ENCODE assay signal across 17 mouse cellular contexts in genomic region chr10:100746151-100746550, GRCm38 (mm10).
"Had no signal": no experiment of that assay in that cellular context is flagged by ENCODE, and none has a peak within 500 bp of the region (broad histone marks: within the 10 kb centered on the region; RNA-seq: fewer than 3 reads in every experiment).

No protein-coding gene starts in this region.

- H3K27me3 ChIP-seq: limb, embryonic 13.5 days; liver, embryonic 12.5 days; liver, embryonic 15.5 days; midbrain, embryonic 15.5 days; neural tube, embryonic 13.5 days had no signal

- DNase-seq: kidney, adult 18-20 months; kidney, adult 9 months; kidney, postnatal 14 days; kidney, postnatal 4 days; liver; lung, adult 2 months; lung, postnatal 14 days; lung, postnatal 4 days; thymus, postnatal 36 days had no signal

- H3K4me3 ChIP-seq: limb, embryonic 10.5 days; limb, embryonic 13.5 days; liver, embryonic 12.5 days; liver, embryonic 15.5 days; midbrain, embryonic 15.5 days; myocyte; neural tube, embryonic 13.5 days had no signal

- H3K36me3 ChIP-seq: limb, embryonic 10.5 days; limb, embryonic 13.5 days; liver, embryonic 12.5 days; liver, embryonic 15.5 days; midbrain, embryonic 15.5 days; neural tube, embryonic 13.5 days had no signal

- H3K27ac ChIP-seq: limb, embryonic 10.5 days; limb, embryonic 13.5 days; liver, embryonic 12.5 days; liver, embryonic 15.5 days; midbrain, embryonic 15.5 days; neural tube, embryonic 13.5 days had no signal

- H3K9me3 ChIP-seq: limb, embryonic 10.5 days; limb, embryonic 13.5 days; liver, embryonic 12.5 days; liver, embryonic 15.5 days; midbrain, embryonic 15.5 days; neural tube, embryonic 13.5 days had no signal

- ATAC-seq: liver, embryonic 12.5 days; midbrain, embryonic 15.5 days had no signal

- H3K4me2 ChIP-seq: limb, embryonic 13.5 days; liver, embryonic 12.5 days; liver, embryonic 15.5 days; midbrain, embryonic 11.5 days; midbrain, embryonic 15.5 days; neural tube, embryonic 13.5 days had no signal

- H3K9ac ChIP-seq: limb, embryonic 13.5 days; liver, embryonic 12.5 days; liver, embryonic 15.5 days; midbrain, embryonic 15.5 days; neural tube, embryonic 13.5 days had no signal

- H3K4me1 ChIP-seq: limb, embryonic 13.5 days; liver, embryonic 12.5 days; liver, embryonic 15.5 days; midbrain, embryonic 15.5 days had no signal
